Mouse (Mus musculus) layer of hippocampus, adult 9-11 months (tissue): ENCODE measurements around the gene Gm27021.

Source experiments
- DNase-seq: peaks from one replicate; pipeline ENCODE4 v3.0.0; 2022

Gm27021 gene

DNA sequence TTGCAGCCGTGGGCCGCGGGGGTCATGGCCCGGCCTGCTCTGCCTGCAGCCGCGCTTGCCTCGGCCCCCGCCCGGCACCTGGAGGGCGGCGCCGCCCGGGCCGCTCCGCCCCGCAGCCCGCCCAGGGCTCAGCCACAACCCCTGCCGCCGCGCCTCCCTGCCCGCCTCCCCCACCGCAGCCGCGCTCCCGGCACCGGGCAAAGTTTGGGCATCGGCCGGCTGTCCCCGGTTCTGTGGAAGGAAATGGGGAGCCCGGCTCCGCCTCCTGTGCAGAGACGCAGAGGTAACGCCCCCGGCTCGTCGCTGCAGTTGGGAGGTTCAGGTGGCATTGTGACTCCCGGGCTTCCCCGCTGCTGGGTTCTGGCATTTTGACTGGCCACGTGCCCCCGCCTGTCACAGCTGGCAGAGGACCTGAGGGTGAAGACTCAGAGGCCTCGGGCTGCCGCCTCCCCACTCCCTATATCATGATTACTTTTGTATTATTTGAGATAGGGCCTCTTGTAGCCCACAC lies 33.5 kb downstream of the Gm27021 start:
- peak; percentile 55 for DNase-seq

DNA sequence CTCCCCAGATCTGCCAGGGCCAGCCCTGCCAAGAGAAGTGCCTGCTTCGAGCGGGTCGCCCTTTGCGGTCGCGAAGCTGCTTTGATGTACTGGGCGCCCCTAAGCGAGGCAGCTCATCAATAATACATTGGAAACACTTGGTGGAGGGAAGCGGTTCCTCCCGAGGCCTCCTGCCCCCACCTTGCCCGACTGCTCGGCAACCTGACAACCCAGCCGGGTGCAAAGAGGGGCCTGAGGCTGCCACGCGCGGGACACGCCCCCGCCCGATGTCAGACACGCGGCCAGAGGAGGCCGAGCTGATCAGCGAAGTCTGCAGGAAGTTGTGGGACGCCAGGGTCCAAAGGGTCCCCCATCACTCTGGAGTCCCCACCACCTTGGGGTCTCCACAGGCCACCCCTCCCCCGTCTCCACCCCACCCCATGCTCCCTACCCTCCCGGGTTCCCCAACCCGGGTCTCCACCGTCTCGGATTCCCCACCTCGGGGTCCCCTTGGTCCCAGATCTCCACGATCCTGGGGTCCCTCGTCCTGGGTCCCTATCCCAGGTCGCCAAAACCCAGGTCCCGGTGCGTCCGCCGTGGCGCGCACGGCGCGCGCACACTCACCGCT lies 34.1 kb downstream of the Gm27021 start:
- DNase-seq: no peak

DNA sequence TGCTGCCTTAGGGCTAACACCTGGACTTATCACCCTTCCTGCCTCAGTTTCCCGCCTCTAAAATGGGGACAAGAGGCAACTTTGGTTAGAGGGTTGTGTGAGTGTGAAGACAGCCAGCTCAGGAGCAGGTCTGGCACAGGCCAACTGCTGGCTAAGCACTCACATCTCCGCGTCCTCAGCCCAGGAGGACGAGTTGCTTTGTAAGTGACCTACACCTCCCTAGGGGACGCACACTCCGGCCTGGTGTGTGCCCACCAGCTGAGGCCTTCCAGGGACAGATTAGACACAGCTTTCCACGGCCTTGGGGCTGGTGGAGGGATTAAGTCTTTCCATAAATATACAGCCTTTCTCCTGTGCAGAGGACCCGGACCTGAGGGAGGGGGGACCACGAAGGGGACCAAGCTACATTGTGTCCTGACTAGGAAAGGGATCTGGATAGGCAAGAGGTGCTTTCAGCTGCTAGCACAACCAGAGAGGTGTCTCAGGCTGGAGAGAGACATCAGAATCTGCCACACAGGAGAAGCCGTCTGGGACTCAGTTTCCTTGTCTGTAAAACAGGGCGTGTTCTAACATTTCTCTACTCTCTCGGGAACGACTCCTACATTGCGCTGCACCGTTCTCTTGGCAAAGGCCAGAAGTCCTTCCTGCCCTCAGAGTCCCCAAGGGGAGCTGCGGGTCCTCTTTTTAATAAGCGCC lies 34.8 kb downstream of the Gm27021 start:
- no peak for DNase-seq

DNA sequence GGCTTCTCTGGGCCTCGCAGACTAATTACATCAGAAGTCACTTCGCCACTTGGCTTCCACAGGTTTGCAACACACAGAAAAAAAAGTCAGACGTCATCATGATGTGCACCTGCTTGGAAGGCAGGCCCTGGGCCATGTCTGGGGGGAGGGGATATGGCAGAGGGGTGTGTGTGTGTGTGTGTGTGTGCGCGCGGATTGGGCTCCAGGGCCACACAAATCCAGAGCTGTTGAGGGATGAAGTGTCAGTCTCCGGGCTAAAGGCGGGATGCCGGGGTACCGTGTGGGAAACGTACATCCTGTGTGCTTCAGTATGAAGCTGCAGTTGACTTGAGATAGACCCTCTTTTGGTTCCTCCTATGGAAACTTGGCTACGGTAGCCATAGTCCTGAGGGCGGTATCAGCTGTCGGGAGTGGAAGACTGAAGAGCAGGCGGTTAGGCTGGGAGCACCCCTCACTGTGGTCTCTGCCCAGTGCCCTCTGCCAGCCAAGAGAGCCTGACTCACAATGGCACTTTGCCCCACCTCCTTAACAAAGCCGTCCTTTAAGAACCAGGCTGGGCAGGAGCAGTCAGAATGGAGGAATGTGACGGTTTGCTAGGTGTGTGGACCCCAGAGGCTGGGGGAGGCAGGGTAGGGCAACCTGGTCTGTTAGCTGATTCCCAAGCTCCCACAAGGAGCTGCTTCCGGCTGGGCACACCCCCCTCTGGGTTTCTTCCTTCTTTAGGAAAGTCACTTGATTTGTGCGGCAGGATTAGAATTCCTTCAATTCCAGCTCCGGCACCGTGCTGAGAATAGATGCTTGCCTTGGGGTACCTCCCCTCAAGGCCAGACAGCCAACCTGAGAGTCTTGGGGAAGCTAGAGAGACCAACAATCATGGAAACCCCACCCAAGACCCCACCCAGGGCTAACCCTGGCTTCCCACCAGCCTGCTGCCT lies 36.2 kb downstream of the Gm27021 start:
- DNase-seq: peak; percentile 61

DNA sequence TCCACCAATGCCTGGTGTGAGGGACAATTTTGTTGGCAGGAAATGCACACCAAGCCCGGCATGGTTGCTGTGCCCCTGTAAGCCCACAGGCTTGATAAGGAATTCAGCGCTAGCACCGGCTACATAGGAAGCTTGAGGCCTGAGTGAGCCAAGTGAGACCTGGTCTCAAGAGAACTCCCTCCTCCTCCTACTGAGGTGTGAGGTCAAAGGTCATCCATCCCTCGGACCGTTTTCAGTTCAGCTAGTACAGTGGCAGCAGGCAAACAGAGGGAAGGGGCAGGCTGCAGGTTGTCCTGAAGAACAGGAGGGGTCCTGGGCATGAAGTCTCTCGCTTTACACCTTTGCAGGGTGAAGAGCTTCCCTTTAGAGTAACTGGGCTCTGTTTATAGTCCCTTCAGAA lies 37.0 kb downstream of the Gm27021 start:
- DNase-seq: no peak

DNA sequence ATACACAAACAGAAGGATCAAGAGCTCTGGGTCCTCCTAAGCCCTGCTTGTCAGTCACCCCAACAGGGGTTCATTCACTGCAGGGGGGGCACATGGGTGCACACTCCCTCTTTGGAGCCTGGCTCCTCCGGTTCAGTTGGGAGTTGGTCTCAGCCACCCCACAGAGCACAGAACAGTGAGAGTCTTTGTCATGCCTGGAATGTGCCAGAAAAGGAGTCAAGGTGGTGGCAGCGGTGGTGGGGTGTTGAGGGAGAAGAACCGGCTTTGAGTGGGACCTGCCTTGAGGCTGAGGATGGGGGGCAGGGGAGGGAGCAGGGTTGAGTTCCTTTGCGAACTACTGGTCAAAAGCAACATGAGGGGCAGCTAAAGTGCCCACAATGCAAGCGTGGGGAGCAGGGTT lies 37.8 kb downstream of the Gm27021 start:
- DNase-seq: no peak

DNA sequence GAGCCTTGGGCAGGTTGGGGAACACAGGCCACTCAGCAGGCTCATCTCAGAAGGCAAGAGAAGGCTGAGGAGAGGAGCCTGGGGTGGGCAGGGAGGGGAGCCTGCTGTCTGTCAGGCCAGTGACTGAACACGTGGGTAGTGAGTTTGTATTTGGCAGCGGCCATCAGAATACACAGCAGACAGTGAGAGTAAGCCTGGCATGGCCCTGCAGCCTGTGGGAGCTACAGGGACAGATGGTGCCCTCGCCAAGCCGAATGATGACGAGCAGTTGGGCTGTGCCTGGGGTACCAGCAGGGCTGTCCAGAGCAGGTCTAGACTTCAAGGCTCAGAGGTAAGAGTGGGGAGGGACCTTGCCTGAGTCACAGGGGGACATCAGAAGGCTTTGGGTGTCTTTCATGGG lies 40.6 kb downstream of the Gm27021 start:
- DNase-seq: peak; percentile 89

DNA sequence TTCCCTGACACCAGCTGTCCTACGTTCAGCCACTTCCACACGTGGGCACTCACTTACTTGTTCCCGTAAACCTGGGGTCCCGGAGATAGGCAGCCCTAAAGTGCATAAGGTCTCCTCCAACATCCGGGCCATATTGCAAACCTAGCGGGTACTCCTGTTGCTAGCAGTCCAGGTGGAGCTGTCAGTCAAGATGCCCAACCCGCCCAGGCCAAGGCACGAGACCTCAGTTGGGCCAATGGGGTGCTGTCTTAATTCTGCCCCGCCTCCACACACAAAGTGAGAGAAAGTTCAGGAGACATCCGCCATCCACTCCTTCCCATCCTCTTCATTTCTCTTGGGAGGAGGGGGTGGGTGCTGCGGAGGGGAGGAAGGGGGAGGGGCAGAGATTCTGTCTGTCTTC lies 41.4 kb downstream of the Gm27021 start:
- DNase-seq: no peak

DNA sequence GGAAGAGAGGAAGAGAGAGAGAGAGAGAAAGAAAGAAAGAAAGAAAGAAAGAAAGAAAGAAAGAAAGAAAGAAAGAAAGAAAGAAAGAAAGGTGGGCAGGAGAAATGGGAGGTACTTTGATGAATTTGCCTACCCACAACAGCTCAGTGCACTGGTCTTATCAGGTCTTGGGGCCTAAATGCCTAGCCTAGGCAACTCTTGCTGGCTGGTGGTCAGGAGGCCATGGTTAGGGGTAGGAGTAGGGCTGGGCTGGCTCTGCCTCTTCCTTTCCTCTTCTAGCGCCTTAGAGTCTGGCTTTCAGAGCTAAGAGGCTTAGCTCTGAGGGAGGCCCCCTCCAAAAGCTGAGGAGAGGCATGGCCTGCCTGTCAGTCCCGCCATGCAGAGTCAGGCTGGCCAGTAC lies 44.3 kb downstream of the Gm27021 start:
- no peak for DNase-seq

DNA sequence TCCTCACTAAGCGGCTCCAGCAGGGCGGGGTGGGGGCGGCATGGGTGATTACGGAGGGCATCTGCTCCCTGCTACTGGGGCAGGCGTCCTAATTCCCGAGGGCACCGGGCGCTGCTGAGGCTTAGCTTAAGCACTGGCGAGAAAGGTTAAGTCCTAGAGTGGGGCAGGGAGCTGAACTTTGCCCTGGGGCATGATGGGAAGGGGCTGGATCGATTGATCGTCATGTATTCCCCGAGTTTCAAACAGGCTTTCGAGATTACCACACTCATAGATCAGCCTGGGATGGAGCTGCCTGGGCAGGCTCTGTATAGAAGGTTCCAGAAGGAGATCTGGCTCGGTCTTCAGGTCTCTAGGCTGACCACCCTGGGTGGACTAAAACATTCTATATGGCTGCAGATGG lies 45.7 kb downstream of the Gm27021 start:
- no peak for DNase-seq

DNA sequence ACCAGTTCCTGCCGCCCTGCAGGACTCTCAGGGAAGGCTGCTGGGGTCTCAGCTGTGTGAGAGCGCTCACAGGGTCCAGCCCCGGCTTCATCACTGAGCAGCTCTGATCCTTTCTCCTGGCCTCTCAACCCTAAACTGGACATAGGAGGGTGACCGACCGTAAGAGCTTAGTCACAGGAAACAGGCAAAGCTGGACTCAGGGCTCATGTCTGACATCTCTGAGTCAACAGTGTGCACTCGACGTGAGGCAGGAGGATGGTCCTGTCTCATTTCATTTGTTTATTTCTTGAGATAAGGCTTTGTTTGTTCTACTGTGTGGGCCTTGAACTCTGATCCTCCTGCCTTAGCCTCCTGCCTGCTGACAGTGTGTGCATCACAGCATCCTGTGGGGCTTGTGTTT lies 47.4 kb downstream of the Gm27021 start:
- DNase-seq: no peak

DNA sequence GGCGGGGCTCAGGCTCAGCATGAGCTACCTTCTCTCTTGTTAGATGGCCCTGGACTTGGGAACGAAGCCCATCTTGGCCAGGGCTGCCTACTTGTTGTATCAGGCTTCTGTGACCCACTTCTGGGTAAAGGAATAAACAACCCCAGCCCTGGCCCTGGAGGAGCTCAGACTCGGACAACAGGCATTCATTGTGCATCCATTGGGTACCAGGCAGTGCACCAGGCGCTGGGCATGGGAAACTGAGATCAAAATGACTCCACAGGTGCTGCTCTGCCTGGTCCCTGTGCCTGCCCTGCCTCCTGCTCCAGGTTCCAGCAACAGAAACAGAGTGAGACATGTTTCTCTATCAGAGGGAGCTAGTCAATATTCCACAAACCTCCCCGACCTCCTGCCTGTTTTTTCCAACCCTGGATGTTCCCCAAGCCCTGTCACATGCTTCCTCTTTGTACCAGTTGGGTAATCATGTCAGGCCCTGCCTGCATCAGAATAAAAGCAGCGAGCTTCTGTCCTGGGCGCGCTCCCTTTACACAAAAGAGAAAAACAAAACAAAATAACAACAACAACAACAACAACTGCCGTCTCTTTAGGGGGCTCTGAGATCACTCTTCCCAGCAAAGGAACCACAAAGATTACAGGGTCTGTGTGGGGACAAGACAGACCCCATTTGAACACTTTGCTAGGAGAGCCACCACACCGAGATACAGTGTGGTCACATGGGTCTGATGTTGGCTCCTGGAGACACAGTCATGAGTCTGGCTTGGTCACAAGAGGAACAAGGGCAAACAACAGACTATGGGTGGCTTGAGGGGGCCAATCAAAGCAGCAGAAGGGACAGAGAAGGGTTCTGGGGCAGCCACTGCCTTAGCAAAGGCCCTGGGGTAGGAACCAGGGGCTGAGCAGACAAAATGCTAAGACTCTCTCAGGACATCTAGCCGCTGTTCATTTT lies 48.4 kb downstream of the Gm27021 start:
- peak; percentile 81 for DNase-seq

DNA sequence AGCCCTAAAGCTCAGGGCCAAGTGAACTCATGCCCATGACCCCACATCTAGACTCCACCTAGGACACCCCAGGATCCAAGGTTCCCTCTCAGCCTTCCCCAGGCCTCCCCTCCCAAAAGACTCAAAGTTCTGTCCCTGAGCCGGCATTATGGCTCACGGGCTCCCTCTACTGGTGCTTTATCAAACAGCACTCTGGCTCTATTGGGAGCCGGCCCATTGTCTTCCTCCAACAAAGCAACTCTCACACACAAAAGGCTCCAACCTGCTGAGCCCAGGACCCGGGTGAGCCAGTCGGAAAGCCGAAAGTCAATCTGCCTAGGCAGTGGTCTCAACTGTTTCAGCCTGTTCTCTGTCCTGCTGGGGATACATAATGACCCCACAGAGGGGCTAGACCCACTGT lies 49.8 kb downstream of the Gm27021 start:
- peak; percentile 68 for DNase-seq

DNA sequence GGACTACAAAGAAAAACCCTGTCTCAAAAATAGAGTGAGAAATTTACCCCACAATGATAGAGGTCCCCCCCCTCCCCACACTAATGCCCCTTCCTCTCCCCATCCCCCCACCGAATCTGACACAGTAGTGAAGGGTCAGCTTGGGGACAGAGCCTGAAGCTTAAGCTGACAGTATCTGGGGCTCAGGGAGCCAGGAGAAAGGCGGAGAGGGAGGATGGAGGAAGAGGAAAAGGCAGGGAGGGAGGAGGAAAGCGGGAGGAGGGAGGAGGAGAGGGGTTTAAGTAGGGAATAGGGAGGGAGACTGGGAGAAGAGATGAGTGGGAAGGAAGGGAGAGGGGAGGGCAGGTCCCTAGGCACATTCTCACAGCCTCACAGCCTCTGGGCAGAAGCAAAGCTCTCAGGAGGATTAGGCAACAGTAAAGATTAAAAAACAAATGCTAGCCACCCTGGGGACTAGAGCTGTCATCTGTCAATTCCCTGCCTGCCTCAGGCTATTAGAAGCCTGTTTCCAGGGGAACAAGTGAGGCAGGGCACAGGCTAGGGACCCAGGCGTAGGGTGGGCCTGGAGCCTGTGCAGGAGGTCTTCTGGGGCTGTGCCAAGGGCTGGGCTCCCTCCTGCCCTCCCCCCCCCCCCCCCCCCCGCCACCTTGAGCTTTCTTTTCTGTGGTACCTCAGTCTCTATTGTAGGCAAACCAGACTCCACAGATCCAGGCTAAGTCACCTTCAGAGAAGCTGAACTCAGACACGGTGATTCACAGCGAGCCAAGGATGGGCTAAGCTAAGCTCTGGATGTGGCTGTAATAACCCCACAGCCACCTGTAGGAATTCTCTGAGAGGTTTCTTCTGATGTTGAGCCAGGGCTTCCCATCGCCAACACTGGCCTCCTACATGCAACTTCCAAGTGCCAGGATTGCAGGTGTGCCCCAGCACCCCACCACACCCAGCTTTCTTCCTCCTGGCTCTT lies 50.9 kb downstream of the Gm27021 start:
- DNase-seq: no peak

DNA sequence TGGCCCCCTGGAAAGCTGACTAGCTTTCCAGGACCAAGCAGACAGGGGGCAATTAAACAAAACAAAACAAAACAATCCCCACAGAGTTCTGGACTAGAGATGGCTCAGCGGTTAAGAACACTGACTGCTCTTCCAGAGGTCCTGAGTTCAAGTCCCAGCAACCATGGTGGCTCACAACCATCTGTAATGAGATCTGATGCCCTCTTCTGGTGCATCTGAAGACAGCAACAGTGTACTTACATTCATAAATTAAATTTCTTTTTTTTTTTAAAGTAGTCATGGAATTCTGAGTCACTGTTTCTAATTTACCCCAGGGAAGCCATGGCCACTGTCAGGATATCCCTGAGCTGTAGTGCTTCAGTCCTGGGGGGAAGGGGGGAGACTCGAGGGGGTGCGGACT lies 53.4 kb downstream of the Gm27021 start:
- no peak for DNase-seq

DNA sequence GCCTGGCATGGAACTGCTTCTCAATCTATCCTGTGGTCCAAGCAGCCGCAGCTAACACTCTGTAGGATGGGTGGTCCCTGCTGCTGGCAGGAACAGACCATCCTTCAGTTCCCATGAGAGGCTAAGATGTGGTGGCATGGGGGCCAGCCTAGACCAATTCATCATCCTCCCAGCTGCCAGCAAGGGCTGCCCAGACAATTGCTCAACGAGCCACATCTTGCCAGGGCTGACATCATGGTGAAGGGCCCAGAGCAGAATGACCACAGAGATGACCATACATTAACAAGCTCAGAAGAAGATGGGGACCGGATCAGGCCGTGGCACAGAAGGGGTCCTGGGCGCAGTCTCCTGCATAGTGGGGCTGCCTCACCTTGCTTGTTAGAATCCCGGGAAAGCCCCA lies 57.1 kb downstream of the Gm27021 start:
- peak; percentile 52 for DNase-seq

DNA sequence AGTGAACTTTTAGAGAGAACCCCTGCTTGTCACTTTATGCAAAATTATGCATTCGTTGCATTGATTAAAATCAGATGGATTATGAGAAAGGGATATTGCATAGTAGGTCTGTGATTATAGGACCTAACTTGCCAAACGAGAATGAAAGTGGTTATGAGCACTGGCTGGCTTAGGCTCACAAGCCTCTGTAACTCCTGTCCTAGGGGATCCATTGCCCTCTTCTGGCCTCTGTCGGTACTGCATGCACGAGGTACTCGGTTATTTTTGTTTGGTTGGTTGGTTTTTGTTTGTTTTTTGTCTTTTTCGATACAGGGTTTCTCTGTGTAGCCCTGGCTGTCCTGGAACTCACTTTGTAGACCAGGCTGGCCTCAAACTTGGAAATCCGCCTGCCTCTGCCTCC lies 60.0 kb downstream of the Gm27021 start:
- peak; percentile 59 for DNase-seq

DNA sequence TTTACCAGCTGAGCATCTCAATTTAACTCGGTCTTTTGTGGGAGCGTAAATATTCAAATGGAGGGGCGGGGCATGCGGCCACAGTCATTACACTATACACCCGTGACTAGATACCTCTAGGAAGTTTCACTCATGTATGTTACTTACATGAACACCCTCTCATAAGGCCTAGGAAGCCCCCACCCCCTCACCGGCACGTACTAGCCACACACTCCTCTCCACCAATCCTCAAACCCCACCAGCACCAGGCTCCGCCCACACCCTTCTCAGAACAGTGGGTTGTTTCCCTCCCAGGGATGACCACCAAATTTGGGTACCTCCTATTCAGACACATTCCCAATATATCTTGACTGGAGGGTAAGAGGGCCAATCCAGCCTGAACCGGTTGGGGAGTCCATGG lies 60.4 kb downstream of the Gm27021 start:
- no peak for DNase-seq

DNA sequence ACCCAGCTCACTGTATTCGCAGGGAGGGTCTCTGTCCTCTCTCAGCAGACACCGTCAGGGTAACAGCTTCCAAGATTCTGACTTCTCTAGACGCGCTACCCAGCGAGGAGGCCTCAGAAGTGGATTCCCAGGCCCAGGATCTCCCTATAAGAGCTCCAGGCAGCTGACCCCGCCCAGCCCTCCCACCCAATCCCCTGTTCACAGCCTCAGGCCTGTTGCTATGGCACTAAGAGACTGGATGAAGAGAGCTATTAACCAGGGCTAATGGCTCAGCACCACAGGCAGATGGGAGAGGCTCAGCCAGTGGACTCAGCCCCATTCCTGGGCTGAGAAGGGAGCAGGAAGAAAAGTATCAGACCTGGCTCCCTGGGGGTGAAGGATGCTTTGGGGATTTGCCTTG lies 65.2 kb downstream of the Gm27021 start:
- DNase-seq: no peak

DNA sequence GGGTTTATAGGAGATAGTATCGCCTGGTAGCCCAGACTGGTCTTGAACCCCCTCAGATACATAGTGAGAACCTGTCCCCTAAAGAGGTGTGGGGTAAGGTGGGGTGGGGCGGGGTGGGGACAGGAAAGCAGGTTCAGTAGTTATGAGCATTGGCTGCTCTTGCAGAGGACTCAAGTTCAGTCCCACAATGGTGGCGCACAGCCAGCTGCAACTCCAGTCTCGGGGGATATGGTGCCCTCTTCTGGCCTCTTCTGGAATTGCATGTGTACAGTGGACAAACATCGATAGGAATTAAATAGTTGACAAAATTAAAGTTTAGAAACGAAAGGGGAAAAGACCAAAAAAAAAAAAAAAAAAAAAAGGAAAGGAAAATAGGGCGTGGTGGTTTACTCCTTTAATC lies 68.4 kb downstream of the Gm27021 start:
- DNase-seq: peak; percentile 80

DNA sequence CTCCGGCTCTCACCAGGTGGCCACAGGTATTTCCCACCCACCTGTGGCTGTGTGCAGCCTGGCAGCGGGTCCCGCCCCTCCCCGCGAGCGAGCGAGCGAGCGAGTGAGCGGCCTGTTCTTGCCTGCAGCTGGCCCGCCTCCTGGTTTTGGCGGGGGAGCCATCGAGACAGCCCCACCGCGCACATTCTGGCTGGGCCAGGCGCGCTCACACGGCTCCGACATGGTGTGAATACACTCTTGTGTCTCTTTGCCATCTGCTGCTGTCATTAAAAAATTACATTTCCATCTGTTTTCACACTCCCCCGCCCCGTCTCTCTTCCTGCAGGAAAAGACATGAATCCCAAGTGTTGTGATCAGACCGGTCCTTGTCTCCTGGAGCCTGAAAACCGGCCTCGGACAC lies 69.3 kb downstream of the Gm27021 start:
- peak; percentile 94 for DNase-seq
